Mouse (Mus musculus) heart, adult 2 months (tissue): ENCODE data around the gene Elmo1. TPM values are rescaled to one million over a fixed set of nuclear protein-coding genes. Genes with fewer than 3 reads are reported as not detected.

ENCODE experiments used
- DNase-seq, 2 experiments: peaks; one replicate each; pipeline ENCODE4 v3.0.0; 2021
- H3K27ac ChIP-seq: fragments of 200-600 bp; 2 replicates; pipeline ENCODE4 v1.8.1; 2022
- H3K27me3 ChIP-seq: fragments of 200-500 bp; 2 replicates; pipeline ENCODE4 v1.6.1; 2012; ENCODE audit warnings: mild to moderate bottlenecking, low read length, inconsistent platforms, mixed read lengths; ENCODE audit not compliant: control insufficient read depth, insufficient read depth
- H3K36me3 ChIP-seq: fragments of 200-500 bp; 2 replicates; pipeline ENCODE4 v1.6.1; 2012; ENCODE audit warnings: low read length, inconsistent platforms; ENCODE audit not compliant: control insufficient read depth, insufficient read depth
- H3K4me1 ChIP-seq: fragments of 200-500 bp; 2 replicates; pipeline ENCODE4 v1.6.1; 2011; ENCODE audit warnings: low read length; ENCODE audit not compliant: control insufficient read depth, insufficient read depth
- H3K4me3 ChIP-seq: fragments of 200-600 bp; 2 replicates; pipeline ENCODE4 v1.8.1; 2022
- H3K79me2 ChIP-seq: fragments of 200-500 bp; replicated peaks from 2 replicates; pipeline ENCODE4 v1.6.1; 2012; ENCODE audit warnings: mild to moderate bottlenecking, inconsistent platforms, low read length, moderate library complexity, mixed read lengths; ENCODE audit not compliant: control insufficient read depth, insufficient read depth
- H3K9ac ChIP-seq: fragments of 200-500 bp; 2 replicates; pipeline ENCODE4 v1.6.1; 2012; ENCODE audit warnings: low read depth, mild to moderate bottlenecking, control low read depth, inconsistent platforms, low read length, mixed read lengths
- CTCF ChIP-seq: fragments of 200-600 bp; IDR thresholded peaks from 2 replicates; pipeline ENCODE4 v1.8.1; 2022; ENCODE audit warnings: antibody characterized with exemption, mild to moderate bottlenecking, moderate library complexity
- EP300 ChIP-seq: fragments of 200-500 bp; IDR thresholded peaks from 2 replicates; pipeline ENCODE4 v1.6.1; 2011; ENCODE audit warnings: low read depth, low read length, control low read depth; ENCODE audit not compliant: insufficient read depth
- POLR2A ChIP-seq: fragments of 200-500 bp; IDR thresholded peaks from 2 replicates; pipeline ENCODE4 v1.6.1; 2011; ENCODE audit warnings: mild to moderate bottlenecking, low read depth, low read length, control low read depth; ENCODE audit not compliant: insufficient read depth
- WGBS: fragments of 180-500 bp; shearing (Covaris S2); methylation state at CpG from one replicate; pipeline ENCODE4 v1.1.7; 2018; 5-methylcytosine and 5-hydroxymethylcytosine counted together
- intact Hi-C: fragments of 180-260 bp; cut with DNase I; formaldehyde crosslinking; loops from one replicate; pipeline ENCODE4 v1.15.1; 2025
- long read RNA-seq: library from polyadenylated mRNA; stranded (forward); transcript quantifications from one replicate; pipeline ENCODE4 v2.0.0, GENCODE M21; 2021
- polyA plus RNA-seq: library from polyadenylated mRNA; depleted of rRNA; stranded (reverse); fragments of >200 nt; gene quantifications from 2 replicates; pipeline ENCODE4 v1.2.3, GENCODE M21; 2012; rRNA removed
- total RNA-seq, 2 experiments: library from RNA; stranded (reverse); gene quantifications; 2 replicates each; pipeline ENCODE4 v1.2.3; 2021

Gene Elmo1
- total RNA-seq (1 to 10 TPM; 7.1 to 9.1 TPM), polyA plus RNA-seq (7.0 and 11.2 TPM in 2 replicates)
- long read RNA-seq, full-length matches to known transcripts, result 5 of 7 reads
- long read RNA-seq, partial matches to known transcripts, result 0 of 7 reads
- long read RNA-seq, other reads (novel, unspliced or antisense), result 2 of 7 reads

- Histone ChIP-seq H3K36me3 (no peaks in the 10 kb centered on the region), H3K27me3 (no peaks in the 10 kb centered on the region; the same call in 1 of the 2 replicates), H3K27ac (peak within 1 kb of the TSS; percentile 94), H3K4me3 (peak within 1 kb of the TSS; percentile 58), H3K9ac (peak within 1 kb of the TSS; percentile 97), H3K4me1 (peaks cover 6% of the 10 kb centered on the region), H3K79me2 (no peaks in the 10 kb centered on the region)
- under 1% methylated on average over 49 of the region's 49 CpGs for WGBS
- TF ChIP-seq CTCF (peak; percentile 74), EP300 (0 out of 2 replicates have a peak, but pooled peaks have one; percentile 42), POLR2A (0 out of 2 replicates have a peak, but pooled peaks have one; percentile 40)
- DNase-seq, result peak in 1 of 2 experiments; percentile 88
- intact Hi-C loops, result loop anchor here (2.0 to 10.0 kb wide), 7 partner anchors 47 to 1085 kb away; partner anchors contain the start of gene Trim27
These were observed at the start of gene Elmo1 for GRCm38 (mm10) chr13:20090133-20090710. TSS of gene Elmo1 (plus strand) at chr13:20090596.

DNA sequence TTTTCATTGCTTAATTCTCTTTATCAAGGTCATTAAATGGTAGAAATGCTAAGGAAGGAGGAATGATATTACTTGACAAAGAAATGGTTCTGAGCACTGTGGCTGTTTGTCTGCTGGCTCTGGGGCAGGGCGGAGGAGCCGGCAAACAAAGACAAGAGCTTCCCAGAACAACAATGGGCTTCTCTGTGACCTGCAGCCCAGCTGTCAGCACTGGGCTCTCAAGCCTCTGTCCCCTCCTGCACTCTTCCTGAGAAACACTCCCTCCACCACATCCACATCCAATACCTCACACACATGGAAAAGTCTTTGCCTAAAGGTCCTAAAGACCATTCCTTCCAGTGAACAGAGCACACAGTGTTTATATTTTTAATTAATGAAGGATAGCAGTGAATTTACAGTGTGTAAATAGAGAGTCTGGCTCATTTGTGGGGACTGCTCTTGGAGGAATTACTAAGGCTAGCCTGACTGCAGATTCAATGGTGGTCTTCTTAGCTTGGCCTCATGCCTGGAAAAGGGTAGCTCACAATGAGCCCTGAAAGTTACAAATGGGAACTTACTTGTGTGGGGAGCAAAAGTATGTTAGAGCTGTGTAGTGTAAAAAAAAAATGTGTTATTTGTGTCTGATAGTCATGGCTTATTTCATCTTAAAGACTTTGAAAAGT is 49.1 kb upstream of the Elmo1 start:
- 29% methylated on average over 2 of the region's 2 CpGs for WGBS
- Histone ChIP-seq H3K79me2 (no peaks in the 10 kb centered on the region), H3K36me3 (no peaks in the 10 kb centered on the region), H3K4me3 (no peak overlapping the region), H3K27ac (no peak overlapping the region), H3K4me1 (no peaks in the 10 kb centered on the region), H3K27me3 (no peaks in the 10 kb centered on the region), H3K9ac (no peak overlapping the region)
- TF ChIP-seq POLR2A, result no peak
- no peak for TF ChIP-seq CTCF
- TF ChIP-seq EP300, result no peak
- no peak for DNase-seq
- intact Hi-C loops, result no loop called here

- Histone ChIP-seq H3K4me3 (no peak overlapping the region), H3K9ac (no peak overlapping the region), H3K27ac (no peak overlapping the region), H3K79me2 (no peaks in the 10 kb centered on the region), H3K36me3 (no peaks in the 10 kb centered on the region), H3K27me3 (no peaks in the 10 kb centered on the region), H3K4me1 (no peaks in the 10 kb centered on the region)
- no peak for DNase-seq
- no peak for TF ChIP-seq EP300
- no peak for TF ChIP-seq CTCF
- TF ChIP-seq POLR2A, result no peak
- intact Hi-C loops, result no loop called here
- 59% methylated on average over 2 of the region's 2 CpGs for WGBS
These were observed 47.5 kb upstream of the Elmo1 start for GRCm38 (mm10) chr13:20042856-20043255.

DNA sequence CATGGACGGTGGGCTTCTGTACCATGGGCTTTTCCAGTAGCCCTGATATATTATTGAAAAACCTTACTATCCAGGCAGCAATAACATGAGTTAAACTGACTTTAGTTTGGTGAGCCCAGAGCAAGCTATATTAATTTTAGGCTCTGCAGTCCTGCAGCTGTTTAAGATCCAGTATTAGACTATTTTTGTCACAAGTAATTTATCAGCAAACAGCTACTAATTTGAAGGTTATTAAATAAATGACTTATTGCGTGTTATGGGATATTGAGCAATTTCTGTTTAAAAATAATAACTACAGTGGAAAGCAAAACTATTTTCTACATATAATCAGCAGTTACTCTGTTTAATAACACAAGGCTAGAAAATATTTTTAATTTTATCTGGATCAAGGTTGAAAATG is 45.0 kb upstream of the Elmo1 start:
- TF ChIP-seq EP300 (no peak), CTCF (no peak), POLR2A (no peak)
- Histone ChIP-seq H3K27ac (no peak overlapping the region), H3K9ac (no peak overlapping the region), H3K27me3 (no peaks in the 10 kb centered on the region), H3K36me3 (no peaks in the 10 kb centered on the region), H3K4me3 (no peak overlapping the region), H3K4me1 (no peaks in the 10 kb centered on the region), H3K79me2 (no peaks in the 10 kb centered on the region)
- DNase-seq, result no peak
- 89% methylated on average over 2 of the region's 2 CpGs for WGBS
- intact Hi-C loops, result no loop called here

DNA sequence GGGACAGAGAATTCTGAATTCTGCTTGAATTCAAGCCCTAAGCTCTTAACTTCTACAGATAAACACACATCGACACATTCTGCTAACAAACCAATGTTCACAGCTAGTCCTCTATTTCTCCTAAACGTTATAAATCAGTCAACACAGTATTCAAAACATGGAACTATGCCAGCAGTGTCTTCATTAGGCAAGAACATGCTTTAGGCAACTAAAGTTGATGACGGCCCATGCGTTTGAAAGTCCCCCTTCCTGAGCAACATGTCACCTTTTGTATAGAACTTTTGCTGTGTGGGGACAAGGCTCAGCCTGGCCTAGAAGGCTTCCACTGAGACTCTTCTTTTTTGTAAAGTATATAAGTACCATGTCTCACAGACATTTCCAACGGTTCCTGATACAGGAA is 44.6 kb upstream of the Elmo1 start:
- no peak overlapping the region for H3K9ac ChIP-seq
- WGBS, result 55% methylated on average over 5 of the region's 5 CpGs
- H3K27me3 ChIP-seq, result no peaks in the 10 kb centered on the region
- no peaks in the 10 kb centered on the region for H3K79me2 ChIP-seq
- intact Hi-C loops, result no loop called here
- H3K4me1 ChIP-seq, result no peaks in the 10 kb centered on the region
- H3K4me3 ChIP-seq, result no peak overlapping the region
- H3K36me3 ChIP-seq, result no peaks in the 10 kb centered on the region
- no peak for DNase-seq
- no peak for TF ChIP-seq POLR2A
- no peak for TF ChIP-seq EP300
- no peak for TF ChIP-seq CTCF
- no peak overlapping the region for H3K27ac ChIP-seq

GRCm38 (mm10) chr13:20046406-20046805 is 44.0 kb upstream of the Elmo1 start:
- Histone ChIP-seq H3K9ac (no peak overlapping the region), H3K4me1 (no peaks in the 10 kb centered on the region), H3K27ac (no peak overlapping the region), H3K27me3 (no peaks in the 10 kb centered on the region), H3K36me3 (no peaks in the 10 kb centered on the region), H3K4me3 (no peak overlapping the region), H3K79me2 (no peaks in the 10 kb centered on the region)
- intact Hi-C loops, result no loop called here
- TF ChIP-seq EP300 (no peak), CTCF (no peak), POLR2A (no peak)
- no peak for DNase-seq
- WGBS, result 69% methylated on average over 4 of the region's 4 CpGs
